Mouse (Mus musculus) Muller cell, postnatal 12 days (primary cell): ENCODE data around the gene Ackr2.
A peak's percentile ranks its signal among the peaks of the same experiment; 100 is the strongest.

Experiments
- DNase-seq: peaks from one replicate; pipeline ENCODE4 v3.0.0-alpha.2; 2015; ENCODE audit errors: inconsistent ontology term

Ackr2 gene

DNA sequence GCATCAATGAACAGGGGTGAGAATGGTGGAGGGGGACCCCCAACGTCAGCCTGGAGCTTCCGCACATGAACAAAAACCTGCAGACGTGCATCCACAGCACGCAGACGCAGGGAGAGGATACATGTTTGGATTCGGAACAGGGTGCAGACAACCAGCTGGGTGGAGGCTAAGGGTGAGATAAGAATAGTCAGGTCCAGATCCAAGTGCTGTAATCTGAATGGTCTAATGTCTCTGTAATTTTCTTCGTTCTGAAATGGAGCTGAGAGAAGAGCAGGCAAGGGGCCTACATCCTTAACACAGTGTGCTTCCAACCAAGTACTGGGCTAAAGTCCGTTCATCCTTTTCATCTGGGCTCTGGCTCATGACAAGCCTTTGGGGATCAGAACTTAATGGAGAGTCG, 6.9 kb upstream of the Ackr2 start:
- DNase-seq: no peak

DNA sequence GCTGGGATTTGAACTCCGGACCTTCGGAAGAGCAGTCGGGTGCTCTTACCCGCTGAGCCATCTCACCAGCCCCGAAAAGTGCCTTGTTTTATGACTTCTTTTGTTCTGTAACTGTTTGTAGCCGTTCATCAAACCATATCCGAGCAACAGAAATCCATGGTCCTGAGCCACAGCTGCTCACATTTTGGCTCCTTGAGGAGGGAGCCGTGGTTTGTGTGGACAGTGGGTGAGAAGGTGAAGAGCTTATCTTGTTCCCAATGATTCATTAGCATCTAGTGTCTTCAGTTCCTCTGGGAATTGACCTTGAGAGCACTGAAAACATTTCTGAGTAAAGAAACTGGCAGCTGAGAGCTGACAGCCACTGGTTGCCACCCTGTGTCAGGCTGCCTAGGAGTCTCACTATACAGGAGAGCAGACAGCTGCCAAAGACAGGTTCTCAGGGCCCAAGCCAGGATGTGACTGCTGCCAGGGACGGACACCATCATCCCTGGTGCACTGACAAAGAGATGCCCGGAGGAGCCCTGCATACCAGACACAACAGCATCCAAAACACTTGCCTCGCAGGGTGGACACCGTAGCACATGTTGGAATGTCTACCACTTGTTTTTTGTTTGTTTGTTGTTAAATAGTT, 6.0 kb upstream of the Ackr2 start:
- DNase-seq: no peak

DNA sequence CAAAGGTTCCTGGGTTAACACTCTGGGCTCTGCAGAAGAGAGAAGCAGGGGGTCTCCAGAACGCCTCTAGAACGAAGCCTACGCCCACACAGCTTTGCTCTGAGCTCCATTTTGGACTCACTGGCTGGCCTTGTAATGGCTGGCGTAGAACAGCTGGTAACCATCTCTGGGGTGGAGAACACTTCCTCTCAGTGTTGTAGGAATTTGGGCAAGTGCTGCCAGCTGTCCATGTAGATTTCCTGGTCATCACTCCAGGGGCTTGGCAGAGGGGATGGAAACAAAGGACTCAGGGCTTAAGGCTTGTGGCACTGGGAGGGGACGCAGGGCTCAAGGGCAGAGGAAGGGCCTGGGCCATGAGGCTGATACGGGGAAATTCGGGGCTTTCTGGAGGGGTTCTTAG, 3.7 kb upstream of the Ackr2 start:
- no peak for DNase-seq

DNA sequence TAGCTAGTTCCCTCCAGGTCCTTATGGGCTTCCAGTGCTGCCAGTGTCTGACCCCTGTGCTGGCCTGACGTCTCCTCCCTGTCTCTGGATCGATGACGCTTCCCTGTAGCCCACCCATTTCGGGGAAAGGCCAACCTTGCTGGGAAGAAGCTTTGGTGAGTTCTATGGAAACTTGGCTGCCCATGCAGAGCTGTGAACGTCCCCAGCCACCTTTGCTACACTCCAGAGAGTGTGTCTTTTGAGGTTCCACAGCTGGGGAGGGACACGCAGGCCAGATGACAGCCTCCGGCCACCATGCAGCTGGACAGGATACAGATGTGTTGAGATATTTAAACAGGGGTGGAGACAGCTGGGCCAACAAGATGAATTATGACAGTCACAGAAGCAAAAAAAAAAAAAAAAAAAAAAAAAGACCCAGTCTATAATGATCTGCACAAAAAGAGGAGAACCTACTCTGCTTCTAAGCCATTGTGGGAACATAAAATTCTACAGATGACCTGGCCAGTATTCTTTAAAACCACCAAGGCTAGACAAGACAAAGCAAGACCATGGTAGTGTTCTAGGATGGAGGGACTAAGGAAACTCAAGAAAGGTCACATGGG, 2.7 kb upstream of the Ackr2 start:
- DNase-seq: no peak

DNA sequence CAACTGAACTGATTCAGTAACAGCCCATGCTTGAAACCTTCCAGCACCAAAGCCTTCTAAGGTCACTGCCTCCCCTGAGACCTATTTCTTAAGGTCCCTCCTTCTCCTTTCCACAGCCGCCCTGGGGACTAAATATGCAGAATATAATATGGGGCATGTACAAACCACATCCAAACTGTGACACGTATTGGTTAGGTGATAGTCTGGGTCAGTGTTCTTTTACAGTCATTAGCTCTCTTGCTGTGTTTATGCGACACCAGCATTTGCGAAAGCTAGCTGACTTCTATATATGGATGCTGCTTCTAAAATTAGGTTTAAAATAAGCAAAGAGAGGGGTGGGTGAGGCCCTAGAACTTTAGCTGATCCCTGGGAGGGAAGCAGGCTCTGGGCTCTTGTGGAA, 1.3 kb upstream of the Ackr2 start:
- DNase-seq: no peak

DNA sequence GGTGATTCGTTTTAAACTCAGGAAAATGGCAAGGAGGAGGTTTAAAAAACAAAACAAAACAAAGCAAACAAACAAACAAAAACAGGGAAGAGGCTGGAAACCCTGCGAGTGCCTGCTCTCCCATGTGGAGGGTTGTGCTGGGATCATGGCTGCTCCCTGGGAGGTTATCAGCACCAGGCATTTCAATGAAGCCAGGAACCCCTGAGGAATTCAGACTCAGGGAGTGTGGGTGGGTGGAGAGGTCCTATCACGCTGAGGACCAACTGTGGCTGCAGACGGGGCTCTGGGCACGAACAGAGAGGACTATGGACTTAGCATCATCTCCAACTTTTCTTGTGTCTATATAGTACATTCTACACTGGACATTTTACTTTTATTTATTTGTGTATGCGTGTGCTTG, 1.2 kb downstream of the Ackr2 start:
- DNase-seq: no peak

DNA sequence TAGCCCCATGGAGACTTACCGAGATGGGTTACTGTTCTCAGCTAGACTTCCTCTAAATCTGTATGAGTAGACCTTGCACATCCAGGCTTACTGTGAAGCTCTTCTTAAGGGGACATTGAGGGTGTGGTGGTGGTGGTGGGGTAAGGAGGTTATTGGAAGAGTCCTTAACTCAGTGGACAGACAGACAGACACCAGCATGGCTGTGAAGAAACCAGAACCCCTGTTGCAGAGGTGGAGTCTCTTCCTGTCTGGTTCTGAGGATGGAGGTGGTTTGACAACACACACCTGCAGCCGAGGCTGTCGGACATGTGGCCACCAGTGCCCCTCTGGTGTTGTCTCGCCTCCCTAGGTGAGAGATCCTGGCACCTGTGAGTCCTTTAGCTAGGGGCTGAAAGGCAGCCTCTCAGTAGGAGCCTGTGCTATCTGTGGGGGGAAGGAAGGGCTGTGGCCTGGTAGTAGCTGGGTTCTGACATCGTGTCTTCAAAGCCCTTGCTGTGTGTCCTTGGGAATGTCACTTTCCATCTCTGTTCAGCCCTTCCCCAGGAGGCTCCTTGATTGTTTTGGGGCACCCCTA, 2.2 kb downstream of the Ackr2 start:
- DNase-seq: no peak

DNA sequence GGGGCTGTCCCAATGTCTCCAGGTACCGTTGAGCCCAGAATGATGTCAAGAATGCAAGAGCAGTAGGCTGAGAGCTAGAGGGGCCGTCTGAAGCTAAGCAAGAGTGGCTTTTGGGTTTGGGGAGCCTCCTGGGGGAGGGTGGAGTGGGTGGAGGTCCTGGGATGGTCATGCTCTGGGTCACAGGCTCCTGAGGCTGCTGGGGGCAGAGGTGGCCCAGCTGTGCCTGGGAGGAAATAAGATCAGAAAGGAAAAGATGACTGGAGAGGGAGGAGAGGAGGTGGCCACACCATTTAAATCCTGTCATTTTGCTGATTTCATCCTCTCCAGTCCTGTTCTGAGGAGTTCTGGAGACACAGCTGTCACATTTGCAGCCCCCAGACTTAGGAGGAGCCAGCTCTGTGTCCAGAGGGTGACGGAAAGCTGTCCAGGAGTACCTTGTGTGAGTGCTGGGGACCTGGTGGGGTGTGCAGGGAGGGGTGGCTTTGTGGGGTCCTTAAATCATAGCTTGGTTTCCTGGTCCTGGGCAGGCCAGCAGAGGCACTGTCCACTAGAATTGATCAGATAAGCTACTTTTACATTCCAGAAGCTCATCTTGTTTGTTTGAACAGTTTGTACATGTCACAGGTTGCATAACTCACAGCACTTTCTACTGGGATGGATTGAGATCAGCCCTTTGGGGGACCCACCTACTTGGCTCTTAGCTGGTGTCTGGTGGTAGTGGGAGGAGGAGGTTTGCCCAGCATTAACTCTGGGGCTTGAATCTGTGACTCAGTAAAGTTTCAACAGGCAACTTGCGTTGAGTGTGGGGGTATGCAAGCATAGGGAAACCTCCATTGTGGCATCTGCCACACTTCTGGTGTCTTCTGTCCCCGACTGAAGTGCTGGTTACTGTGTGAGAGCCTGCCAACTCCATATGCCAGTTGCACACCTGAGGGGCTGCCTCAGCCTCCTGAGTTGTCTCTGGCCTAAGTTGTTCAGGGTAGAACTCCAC, 3.9 kb downstream of the Ackr2 start:
- DNase-seq: no peak

DNA sequence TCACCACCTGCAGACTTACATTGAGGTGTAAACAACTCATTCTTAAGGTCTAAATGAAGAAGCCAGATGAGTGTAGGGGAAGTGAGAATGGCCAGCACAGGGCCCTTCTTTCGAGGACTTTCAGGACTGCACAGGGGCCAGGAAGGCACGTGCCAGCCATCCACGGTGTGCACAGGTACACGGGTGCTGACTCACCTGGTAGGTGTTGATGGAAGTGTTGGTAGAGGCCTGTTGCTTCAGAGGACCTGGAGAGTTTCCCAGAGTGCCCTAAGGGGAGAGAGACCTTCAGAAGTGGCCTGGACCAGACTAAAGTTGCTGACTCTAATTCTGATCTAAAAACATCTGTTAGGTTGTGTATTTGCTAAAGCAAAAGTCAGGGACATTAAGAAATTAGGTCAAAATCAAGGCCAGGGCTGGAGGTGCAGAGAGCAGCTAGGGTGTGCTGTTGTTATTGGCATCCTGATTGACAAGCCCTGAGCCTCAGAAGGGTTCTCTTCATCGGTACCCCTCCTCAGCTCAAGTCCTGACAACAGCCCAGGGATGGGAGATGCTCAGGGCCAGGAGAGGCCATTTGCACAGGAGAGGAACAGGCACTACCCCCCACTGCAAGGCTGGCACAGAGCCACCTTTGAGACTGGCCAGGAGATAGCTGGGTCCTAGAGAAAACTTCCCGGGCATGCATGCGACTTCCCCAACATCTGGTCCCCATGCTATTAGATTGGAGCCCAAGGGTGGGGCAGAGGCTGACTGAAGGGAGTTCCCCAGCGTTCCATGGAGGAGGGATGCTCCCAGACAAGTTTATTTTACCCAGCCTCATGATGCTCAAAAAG, 5.5 kb downstream of the Ackr2 start:
- no peak for DNase-seq

DNA sequence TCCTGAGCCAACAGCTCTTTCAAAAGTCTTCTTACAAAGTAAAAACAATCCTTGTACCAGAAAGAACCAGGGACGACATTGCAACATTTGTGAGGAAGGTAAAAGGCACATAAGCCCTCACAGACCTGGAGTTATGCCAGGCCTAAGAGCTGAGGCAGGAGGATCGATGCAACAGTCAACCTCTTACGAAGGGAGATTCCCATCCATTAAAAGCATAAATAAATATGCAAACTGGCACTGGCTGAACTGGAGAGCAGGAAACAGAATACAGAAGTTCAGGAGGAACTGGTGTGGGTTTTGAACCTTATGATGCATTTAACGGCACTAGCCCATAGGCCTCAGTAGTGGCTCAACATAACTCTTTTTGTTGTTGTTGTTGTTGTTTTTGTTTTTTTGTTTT, 6.2 kb downstream of the Ackr2 start:
- no peak for DNase-seq

DNA sequence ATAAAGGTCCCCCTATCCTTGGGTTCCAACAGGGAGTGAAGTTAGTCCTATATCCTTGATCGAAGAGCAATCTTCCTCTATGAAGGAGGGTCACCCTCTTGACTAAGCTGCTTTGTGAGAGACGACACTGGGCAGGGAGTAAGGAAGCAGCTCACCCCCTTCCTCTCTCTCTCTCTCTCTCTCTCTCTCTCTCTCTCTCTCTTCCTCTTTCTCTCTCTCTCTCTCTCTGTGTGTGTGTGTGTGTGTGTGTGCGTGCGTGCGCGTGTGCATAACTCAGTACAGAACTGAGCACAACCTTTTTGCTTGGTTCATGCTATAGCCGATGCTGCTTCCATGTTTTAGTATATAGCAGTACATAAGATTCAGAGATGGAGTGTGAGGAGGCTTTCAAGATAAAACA, 6.8 kb downstream of the Ackr2 start:
- no peak for DNase-seq

DNA sequence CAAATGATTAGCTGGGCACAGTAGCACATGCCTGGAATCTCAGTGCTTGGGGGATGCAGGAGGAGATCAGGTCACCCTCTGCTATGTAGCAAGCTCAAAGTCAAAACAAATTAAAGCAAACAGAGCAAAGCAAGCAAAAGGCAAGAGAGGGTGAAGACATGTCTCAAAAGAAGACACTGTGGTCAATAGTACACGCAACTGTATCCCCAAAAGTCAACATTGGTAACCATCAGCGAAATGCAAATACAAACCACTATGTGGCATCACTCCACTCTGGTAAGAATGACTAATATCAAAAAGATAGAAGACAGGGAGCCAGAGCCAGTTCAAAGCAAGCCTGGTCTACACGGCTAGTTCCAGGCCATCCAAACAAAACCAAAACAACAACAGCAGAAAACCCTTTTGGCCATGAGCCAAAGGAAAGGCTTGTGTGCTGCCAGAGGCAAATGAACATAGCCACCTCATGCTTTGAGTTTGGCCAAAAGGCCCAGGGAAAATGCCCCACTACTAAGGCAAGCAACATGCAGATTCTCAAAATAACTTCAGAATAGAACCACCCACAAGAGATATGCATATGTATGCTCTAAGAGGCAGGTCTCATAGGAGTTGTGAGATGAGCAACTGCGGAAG, 7.5 kb downstream of the Ackr2 start:
- no peak for DNase-seq

DNA sequence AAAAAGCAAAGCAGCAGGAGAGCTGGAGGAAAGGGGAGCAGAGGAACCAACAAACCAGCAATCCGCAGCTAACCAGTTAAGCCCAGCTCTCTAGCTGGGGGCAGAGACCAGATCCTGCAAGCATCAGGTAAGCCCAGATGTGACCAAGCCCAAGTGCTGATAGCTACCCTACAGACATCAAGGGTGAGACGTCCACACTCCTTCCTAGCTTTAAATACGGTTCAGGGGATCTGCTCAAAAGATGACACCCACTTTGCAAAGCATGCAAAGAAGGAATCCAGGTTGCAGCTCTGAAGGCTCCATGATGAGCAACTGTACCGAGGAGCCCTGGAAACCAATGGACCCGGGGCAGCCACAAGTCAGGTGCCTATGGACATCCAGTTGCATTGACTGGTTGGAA, 8.3 kb downstream of the Ackr2 start:
- DNase-seq: no peak

DNA sequence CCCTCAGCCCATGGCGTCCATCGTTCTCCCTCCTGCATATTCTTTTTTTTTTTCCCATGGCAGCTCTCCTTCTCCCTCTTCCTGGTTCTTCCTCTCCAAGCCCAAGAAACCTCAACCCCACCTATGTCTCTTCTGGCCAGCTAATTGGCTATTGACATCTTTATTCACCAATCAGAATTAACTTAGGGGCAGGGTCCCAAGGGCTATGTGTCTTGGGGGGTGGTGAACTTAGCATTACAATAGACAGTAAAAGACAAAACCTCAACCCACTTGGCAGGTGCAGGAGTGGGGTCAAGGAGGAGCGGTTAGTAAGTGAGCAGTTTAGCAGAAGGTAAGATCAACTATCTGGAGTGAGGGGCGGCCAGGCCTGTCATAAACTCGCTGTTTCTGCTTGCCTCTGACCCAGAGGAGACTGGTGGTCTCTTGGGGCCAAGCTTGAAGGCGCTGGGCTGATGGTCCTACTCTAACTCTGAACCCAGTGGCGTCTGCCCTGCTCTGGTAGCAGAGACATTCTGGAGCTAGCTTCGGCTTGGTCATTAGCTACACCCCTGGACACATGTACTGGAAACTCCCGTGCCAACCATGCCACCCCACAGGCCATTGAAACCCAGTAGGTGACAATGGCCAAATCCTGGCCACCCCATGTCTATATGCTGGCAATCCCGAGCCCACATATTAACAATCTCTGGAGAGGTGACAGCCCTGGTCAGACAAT, 9.4 kb downstream of the Ackr2 start:
- DNase-seq: no peak

DNA sequence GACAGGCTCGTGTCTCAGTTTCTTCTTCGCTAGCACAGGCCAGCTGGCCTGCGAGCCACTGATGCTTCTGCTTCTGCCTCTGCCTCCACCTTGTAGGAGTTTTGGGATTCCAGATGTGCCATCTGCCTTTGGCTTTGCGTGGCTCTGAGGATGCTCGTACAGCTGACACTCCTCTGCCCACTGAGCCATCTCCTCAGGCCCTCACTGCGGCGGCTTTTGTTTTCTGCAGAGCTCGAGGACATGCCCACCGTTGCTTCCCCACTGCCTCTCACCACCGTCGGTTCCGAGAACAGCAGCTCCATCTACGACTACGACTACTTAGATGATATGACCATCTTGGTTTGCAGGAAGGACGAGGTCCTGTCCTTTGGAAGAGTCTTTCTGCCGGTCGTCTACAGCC, 10.2 kb downstream of the Ackr2 start:
- DNase-seq: no peak

DNA sequence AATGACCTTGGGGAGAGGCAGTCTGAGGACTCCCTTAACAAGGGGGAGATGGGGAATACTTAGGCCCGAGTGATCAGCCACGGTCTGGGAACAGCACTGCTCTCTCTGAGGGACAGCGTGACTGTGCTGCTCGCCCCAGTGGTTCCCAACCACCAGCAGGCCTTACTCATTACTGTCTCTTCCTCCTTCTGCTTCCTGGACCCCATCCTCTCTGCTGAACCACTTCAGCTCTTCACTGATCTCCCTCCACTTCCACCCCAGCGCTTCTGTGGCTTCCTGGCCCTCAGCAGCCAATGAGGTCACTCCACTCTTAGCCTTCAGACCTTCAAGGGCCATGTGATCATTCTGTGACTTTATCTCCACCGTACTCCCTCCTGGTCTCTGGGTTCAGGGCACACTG, 11.5 kb downstream of the Ackr2 start:
- DNase-seq: no peak

DNA sequence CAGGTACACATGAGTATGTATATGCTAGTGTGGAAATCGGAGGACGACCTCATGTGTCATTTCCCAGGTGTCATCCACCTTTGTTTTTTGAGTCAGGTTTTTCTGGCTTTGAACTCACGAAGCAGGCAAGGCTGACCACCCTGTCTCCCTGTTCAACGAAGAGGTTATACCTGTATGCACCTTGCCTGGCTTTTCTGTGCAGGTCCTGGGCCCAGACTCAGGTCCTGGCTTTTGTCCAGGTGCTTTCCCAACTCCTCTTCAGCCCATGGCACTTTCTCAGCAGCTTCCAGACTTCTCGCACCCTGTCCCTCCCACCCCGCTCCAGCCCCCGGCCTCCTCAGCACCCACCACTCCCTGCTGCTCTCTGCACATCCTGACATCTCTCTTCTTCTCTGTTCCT, 13.0 kb downstream of the Ackr2 start:
- no peak for DNase-seq

DNA sequence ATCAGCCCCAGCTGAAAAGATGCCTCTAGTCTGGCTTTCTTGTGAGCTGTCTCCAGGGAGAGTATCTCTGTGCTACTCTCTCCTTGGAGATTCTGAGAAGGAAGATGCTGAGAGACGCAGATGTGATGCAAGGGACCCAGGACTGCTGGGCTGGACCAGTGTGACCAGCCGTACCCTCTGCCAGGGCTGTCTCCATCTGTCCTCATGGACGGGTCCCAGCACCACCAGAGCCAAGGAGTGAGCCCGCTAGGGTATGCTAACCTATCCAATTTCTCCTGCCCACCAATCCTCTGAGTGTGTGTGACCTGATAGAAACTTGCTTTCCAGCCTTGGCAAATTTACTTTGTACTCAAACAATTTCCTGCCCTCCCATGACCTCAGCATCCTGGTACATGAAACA, 14.6 kb downstream of the Ackr2 start:
- no peak for DNase-seq

DNA sequence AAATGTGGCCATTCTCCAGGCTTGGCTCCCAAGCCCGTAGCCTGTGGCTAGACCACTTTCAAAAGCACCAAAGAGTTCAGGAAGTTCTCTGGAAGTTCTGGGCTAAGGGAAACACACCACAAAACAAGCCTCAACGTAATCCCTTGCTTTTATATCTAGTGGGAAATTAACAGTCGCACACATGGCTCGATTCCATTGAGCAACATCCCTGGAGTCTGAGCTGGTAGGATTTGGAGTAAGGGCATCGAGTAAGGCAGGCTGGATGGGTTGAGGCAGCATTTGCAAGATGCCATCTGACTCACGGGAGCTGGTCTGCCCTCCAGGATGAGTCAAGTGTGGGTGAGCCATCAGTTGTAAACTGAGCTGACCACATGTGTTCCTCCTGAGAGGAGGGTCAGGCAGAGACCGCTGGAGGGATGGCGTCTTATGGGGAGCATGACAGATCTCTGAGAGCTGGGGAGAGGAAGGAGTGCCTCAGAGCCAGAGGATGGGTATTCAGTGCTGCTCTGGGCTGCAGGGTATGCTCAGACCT, 16.1 kb downstream of the Ackr2 start:
- peak; percentile 27 for DNase-seq

DNA sequence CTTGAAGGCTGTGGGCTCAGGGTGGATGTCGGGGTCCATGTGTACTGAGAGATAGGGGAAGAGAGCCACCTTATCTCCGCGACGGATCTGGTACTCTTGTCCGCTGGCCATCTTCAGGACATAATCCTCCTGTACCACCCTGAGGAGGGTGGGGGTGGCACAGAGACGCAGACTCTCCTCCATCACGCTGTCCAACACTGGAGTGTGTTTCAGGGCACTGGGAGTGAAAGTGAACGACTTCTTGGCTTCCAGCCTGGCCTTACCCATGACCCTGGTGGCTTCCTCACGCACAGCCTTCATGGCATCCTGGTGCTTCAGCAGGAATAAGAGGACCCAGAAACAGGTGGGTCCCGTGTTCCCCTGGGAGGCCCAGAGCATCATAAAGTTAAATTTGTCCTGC, 16.9 kb downstream of the Ackr2 start:
- DNase-seq: no peak
